Mouse (Mus musculus): ENCODE measurements around the gene Creb5. TPM values are rescaled to one million over a fixed set of nuclear protein-coding genes. Genes with fewer than 3 reads are reported as not detected.

Creb5 gene
- polyA plus RNA-seq, 1 experiment from 2014 or later = 4.1 TPM

DNA sequence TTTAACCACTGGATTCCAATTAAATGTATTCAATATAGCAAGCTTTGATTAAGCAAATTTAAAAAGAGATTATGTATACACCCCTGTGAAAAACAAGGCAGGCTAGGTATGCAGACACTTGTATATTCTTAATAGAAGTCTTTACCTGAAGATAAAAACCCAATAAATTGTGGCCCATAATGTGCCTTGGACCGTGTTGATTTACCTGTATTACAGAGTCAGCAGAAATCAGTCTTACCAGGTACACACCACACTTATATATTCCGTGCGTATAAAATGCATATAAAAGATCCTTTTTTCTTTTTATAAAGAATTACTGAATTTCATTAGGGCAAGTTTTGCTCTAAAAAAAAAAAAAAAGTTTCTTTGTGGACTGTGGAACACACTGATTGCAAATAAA, 432.9 kb downstream of the Creb5 start:
- no peak overlapping the region for H3K4me2 ChIP-seq
- H3K36me3 ChIP-seq (ENCODE audit: control insufficient read depth, insufficient read depth, low read length) = no peaks in the 10 kb centered on the region
- H3K9ac ChIP-seq (ENCODE audit: low read length) = no peak overlapping the region
- no peak for ATAC-seq (ENCODE audit: low FRiP score)
- no peaks in the 10 kb centered on the region for H3K27me3 ChIP-seq (ENCODE audit: control insufficient read depth, insufficient read depth, low read length)
- H3K9me3 ChIP-seq (ENCODE audit: control insufficient read depth, low read length) = no peaks in the 10 kb centered on the region
- no peak overlapping the region for H3K4me3 ChIP-seq (ENCODE audit: low read depth, low read length)
- H3K4me1 ChIP-seq (ENCODE audit: control insufficient read depth, insufficient read depth, low read length) = no peaks in the 10 kb centered on the region
- DNase-seq (ENCODE audit: low spot score, missing footprints) = peak; percentile 8
- H3K27ac ChIP-seq (ENCODE audit: low read depth, low read length) = no peak overlapping the region
- 88% methylated on average over 3 of the region's 3 CpGs for WGBS

DNA sequence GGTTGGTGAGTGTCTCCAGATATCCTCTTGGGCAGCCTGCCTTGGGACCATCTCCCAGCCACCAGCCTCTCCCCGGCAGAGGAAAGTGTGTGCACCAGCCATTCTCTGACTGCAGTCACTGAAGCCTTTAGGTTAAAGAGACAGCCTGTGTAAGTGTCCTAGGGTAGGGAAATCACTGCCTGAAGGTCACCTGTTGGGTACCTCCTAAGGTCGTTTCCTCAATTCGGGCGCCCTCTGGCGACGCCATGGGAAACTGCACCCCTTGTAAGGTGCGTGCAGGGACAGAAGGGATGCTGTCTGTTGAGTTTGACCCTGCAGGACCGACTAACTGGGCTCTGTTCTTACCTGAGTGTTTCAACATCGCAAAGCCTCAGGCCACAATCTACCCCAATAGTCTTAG, 434.5 kb downstream of the Creb5 start:
- Histone ChIP-seq H3K27ac (ENCODE audit: low read depth, low read length) (no peak overlapping the region), H3K4me2 (no peak overlapping the region), H3K9ac (ENCODE audit: low read length) (no peak overlapping the region), H3K9me3 (ENCODE audit: control insufficient read depth, low read length) (no peaks in the 10 kb centered on the region), H3K27me3 (ENCODE audit: control insufficient read depth, insufficient read depth, low read length) (no peaks in the 10 kb centered on the region), H3K4me3 (ENCODE audit: low read depth, low read length) (no peak overlapping the region), H3K36me3 (ENCODE audit: control insufficient read depth, insufficient read depth, low read length) (no peaks in the 10 kb centered on the region), H3K4me1 (ENCODE audit: control insufficient read depth, insufficient read depth, low read length) (no peaks in the 10 kb centered on the region)
- ATAC-seq (ENCODE audit: low FRiP score) (no peak), DNase-seq (ENCODE audit: low spot score, missing footprints) (peak; percentile 96)
- 16% methylated on average over 9 of the region's 9 CpGs for WGBS

DNA sequence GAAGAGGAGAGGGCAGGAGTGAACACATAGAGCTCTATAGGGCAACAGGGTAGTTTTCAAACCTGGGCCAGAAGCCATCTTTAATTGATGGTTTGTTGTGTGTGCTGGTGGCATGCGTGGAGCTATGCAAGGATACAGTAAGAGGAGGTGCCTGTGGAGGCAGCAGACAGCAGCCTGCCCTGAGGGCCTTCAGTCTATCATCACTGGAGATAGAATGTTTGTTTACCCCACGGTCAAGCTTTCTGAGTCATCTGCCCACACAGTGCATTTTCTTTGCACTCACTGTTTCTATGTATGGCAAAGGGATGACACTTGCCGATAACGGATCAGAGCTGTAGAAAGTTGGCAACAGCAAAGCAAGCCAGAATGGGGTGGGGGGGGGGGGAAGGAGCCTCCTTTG, 435.6 kb downstream of the Creb5 start:
- ATAC-seq (ENCODE audit: low FRiP score) (no peak), DNase-seq (ENCODE audit: low spot score, missing footprints) (peak; percentile 10)
- no peak overlapping the region for H3K27ac ChIP-seq (ENCODE audit: low read depth, low read length)
- H3K27me3 ChIP-seq (ENCODE audit: control insufficient read depth, insufficient read depth, low read length) = no peaks in the 10 kb centered on the region
- no peak overlapping the region for H3K9ac ChIP-seq (ENCODE audit: low read length)
- no peaks in the 10 kb centered on the region for H3K4me1 ChIP-seq (ENCODE audit: control insufficient read depth, insufficient read depth, low read length)
- H3K9me3 ChIP-seq (ENCODE audit: control insufficient read depth, low read length) = no peaks in the 10 kb centered on the region
- WGBS = 91% methylated on average over 4 of the region's 4 CpGs
- no peak overlapping the region for H3K4me3 ChIP-seq (ENCODE audit: low read depth, low read length)
- H3K4me2 ChIP-seq = no peak overlapping the region
- H3K36me3 ChIP-seq (ENCODE audit: control insufficient read depth, insufficient read depth, low read length) = no peaks in the 10 kb centered on the region

DNA sequence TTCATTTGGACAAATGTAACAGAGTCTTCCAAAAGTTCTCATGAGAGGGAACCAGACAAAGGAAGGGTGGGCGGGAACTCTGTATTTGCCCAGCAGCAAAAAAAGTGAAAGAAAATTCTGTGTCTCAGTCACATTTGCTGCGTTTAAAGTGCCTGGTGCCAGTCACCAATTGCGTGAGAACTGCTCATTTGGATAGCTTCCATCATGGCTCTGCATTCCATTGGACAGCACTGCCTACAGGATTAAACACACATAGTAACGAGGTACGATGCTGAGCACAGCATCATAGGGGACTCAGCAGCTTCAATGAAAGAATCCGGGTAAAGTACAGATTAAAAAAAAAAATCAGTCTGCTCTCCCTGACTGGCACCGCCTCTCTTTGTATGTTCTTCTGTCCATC, 443.4 kb downstream of the Creb5 start:
- Histone ChIP-seq H3K9ac (ENCODE audit: low read length) (no peak overlapping the region), H3K4me2 (no peak overlapping the region), H3K36me3 (ENCODE audit: control insufficient read depth, insufficient read depth, low read length) (no peaks in the 10 kb centered on the region), H3K4me1 (ENCODE audit: control insufficient read depth, insufficient read depth, low read length) (no peaks in the 10 kb centered on the region), H3K4me3 (ENCODE audit: low read depth, low read length) (no peak overlapping the region), H3K9me3 (ENCODE audit: control insufficient read depth, low read length) (no peaks in the 10 kb centered on the region), H3K27me3 (ENCODE audit: control insufficient read depth, insufficient read depth, low read length) (no peaks in the 10 kb centered on the region), H3K27ac (ENCODE audit: low read depth, low read length) (no peak overlapping the region)
- DNase-seq (ENCODE audit: low spot score, missing footprints) = peak; percentile 45
- WGBS = 84% methylated on average over 7 of the region's 7 CpGs
- no peak for ATAC-seq (ENCODE audit: low FRiP score)

DNA sequence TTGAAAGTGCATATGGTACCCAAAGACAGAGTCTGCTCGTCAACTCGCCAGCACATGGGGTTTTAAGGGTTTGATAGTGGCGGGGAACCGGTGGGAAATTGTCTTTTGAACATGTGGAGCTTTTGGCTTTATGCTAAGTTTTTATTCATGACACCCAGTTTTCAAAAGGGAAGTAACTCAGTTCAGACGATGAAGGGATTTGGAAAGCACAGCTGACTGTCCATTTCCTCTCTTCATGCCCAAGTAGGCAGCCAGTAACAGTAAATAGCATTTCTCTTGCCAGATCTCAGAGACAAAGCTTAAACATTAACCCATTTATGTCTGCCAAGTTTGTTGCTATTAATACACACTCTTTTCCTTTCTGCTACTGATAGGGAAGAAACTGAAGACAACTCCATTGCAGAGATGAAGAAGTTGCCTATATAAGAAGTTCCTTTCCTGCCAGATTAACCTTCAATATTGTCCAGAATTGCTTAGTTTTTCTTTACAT, 444.0 kb downstream of the Creb5 start:
- Histone ChIP-seq H3K27ac (ENCODE audit: low read depth, low read length) (no peak overlapping the region), H3K4me1 (ENCODE audit: control insufficient read depth, insufficient read depth, low read length) (no peaks in the 10 kb centered on the region), H3K36me3 (ENCODE audit: control insufficient read depth, insufficient read depth, low read length) (no peaks in the 10 kb centered on the region), H3K9me3 (ENCODE audit: control insufficient read depth, low read length) (no peaks in the 10 kb centered on the region), H3K4me2 (no peak overlapping the region), H3K4me3 (ENCODE audit: low read depth, low read length) (no peak overlapping the region), H3K9ac (ENCODE audit: low read length) (no peak overlapping the region), H3K27me3 (ENCODE audit: control insufficient read depth, insufficient read depth, low read length) (no peaks in the 10 kb centered on the region)
- 87% methylated on average over 5 of the region's 5 CpGs for WGBS
- DNase-seq (ENCODE audit: low spot score, missing footprints) = peak; percentile 71
- ATAC-seq (ENCODE audit: low FRiP score) = no peak

DNA sequence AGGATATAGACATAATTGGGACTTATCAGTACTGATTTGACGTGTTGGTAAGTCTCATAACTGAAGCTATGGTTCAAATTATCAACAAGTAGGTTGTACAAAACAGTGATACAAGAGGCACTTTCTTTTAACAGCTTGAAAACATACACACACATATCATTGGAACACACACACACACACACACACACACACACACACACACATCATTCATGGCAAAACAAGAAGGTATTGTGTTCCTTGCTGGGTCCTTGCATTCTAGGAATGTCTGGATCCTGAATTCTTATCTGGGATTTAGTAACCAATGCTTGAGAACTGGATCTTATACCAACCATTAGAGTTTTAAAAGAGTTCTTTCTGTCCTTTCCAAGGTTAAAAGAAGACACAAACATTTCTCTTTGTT, 446.5 kb downstream of the Creb5 start:
- no peak overlapping the region for H3K4me3 ChIP-seq (ENCODE audit: low read depth, low read length)
- WGBS = 89% methylated on average over 1 of the region's 1 CpGs
- no peaks in the 10 kb centered on the region for H3K36me3 ChIP-seq (ENCODE audit: control insufficient read depth, insufficient read depth, low read length)
- H3K9me3 ChIP-seq (ENCODE audit: control insufficient read depth, low read length) = no peaks in the 10 kb centered on the region
- DNase-seq (ENCODE audit: low spot score, missing footprints) (peak; percentile 69), ATAC-seq (ENCODE audit: low FRiP score) (no peak)
- no peak overlapping the region for H3K4me2 ChIP-seq
- no peak overlapping the region for H3K27ac ChIP-seq (ENCODE audit: low read depth, low read length)
- H3K27me3 ChIP-seq (ENCODE audit: control insufficient read depth, insufficient read depth, low read length) = no peaks in the 10 kb centered on the region
- H3K9ac ChIP-seq (ENCODE audit: low read length) = no peak overlapping the region
- H3K4me1 ChIP-seq (ENCODE audit: control insufficient read depth, insufficient read depth, low read length) = no peaks in the 10 kb centered on the region

DNA sequence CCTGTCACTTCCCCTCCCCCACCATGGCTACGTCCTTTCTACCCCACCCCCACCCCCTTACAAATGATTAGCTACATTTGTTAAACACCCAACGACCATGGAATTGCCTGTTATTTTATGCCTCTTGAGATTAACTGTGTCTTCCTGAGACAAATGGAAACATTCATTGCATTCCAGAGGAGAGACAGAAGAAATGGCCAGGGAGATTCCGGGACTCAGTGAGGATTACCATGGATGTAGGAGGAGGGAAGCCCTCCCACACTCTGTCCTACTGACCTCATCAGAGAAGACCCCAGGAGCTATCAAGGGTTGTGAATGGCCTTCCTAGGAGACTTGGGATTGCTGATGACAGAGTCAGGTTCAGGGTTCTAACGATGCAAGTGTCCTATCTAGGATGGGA, 446.9 kb downstream of the Creb5 start:
- ATAC-seq (ENCODE audit: low FRiP score) (no peak), DNase-seq (ENCODE audit: low spot score, missing footprints) (no peak)
- H3K9me3 ChIP-seq (ENCODE audit: control insufficient read depth, low read length) = no peaks in the 10 kb centered on the region
- H3K36me3 ChIP-seq (ENCODE audit: control insufficient read depth, insufficient read depth, low read length) = no peaks in the 10 kb centered on the region
- no peak overlapping the region for H3K4me3 ChIP-seq (ENCODE audit: low read depth, low read length)
- no peak overlapping the region for H3K9ac ChIP-seq (ENCODE audit: low read length)
- no peak overlapping the region for H3K4me2 ChIP-seq
- no peaks in the 10 kb centered on the region for H3K27me3 ChIP-seq (ENCODE audit: control insufficient read depth, insufficient read depth, low read length)
- H3K4me1 ChIP-seq (ENCODE audit: control insufficient read depth, insufficient read depth, low read length) = no peaks in the 10 kb centered on the region
- H3K27ac ChIP-seq (ENCODE audit: low read depth, low read length) = no peak overlapping the region
- 32% methylated on average over 4 of the region's 4 CpGs for WGBS

DNA sequence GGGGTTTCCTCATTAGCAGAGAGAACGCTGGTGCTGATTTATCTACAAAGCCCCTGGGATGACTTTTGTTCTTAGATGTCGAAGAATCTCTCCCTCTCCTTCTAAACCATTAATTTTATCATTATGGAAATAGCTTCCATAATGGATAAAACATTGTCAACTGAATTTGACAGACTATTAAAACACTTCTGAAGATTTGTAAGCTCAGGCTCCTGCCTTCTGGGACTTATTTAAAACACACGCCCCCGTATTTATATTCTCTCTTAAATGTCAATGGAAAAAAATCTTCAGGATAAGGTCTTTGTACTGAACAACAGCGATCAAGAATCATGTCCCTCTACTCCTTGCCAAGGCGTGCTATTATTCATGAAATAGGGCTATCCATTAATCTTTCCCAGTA, 448.6 kb downstream of the Creb5 start:
- Histone ChIP-seq H3K9me3 (ENCODE audit: control insufficient read depth, low read length) (no peaks in the 10 kb centered on the region), H3K27me3 (ENCODE audit: control insufficient read depth, insufficient read depth, low read length) (no peaks in the 10 kb centered on the region), H3K9ac (ENCODE audit: low read length) (no peak overlapping the region), H3K4me2 (no peak overlapping the region), H3K4me1 (ENCODE audit: control insufficient read depth, insufficient read depth, low read length) (no peaks in the 10 kb centered on the region), H3K27ac (ENCODE audit: low read depth, low read length) (no peak overlapping the region), H3K36me3 (ENCODE audit: control insufficient read depth, insufficient read depth, low read length) (no peaks in the 10 kb centered on the region), H3K4me3 (ENCODE audit: low read depth, low read length) (no peak overlapping the region)
- ATAC-seq (ENCODE audit: low FRiP score) = no peak
- peak; percentile 19 for DNase-seq (ENCODE audit: low spot score, missing footprints)
- 86% methylated on average over 6 of the region's 6 CpGs for WGBS

DNA sequence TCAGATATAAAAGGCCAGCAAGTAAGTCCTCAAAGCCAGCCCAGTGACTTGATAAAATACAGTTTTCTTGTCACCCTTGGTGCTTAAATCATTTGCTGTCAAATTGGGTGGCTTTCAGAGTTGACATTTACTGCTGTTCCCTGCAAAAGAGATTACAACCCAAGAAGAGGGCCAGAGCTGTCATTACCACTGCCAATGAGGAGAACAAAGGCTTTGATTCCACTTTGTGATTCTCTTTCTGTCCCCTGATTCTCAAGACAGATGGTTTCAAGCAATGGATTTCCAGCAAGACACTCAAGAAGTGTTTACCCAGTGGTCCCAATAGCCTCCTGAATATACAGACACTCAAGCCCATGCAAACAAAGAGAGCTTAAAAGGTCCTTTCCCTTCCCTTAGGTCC, 451.1 kb downstream of the Creb5 start:
- no peak for ATAC-seq (ENCODE audit: low FRiP score)
- peak; percentile 81 for DNase-seq (ENCODE audit: low spot score, missing footprints)
- Histone ChIP-seq H3K9ac (ENCODE audit: low read length) (no peak overlapping the region), H3K27ac (ENCODE audit: low read depth, low read length) (no peak overlapping the region), H3K4me3 (ENCODE audit: low read depth, low read length) (no peak overlapping the region), H3K27me3 (ENCODE audit: control insufficient read depth, insufficient read depth, low read length) (no peaks in the 10 kb centered on the region; the same call in 1 of the 2 replicates), H3K36me3 (ENCODE audit: control insufficient read depth, insufficient read depth, low read length) (no peaks in the 10 kb centered on the region), H3K4me2 (no peak overlapping the region), H3K4me1 (ENCODE audit: control insufficient read depth, insufficient read depth, low read length) (no peaks in the 10 kb centered on the region), H3K9me3 (ENCODE audit: control insufficient read depth, low read length) (no peaks in the 10 kb centered on the region)

DNA sequence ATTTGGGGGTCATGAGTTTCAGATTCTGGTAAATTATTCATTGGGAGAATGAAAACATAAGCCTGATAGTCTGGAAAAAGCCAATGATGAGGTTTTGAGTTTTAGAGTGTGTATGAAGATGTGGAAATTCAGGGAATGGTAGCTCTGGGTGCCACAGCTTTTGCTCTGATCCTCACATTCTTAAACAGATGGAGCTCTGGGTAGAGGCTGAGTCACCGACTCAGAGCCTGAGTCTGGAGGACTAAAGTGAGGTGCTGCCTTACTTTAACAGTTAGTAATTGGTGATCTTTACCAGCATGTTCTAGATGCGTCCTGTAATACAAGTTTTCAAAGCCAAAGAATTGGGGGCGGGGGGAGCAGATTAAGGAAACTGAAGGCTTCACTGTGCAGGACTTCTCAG, 454.2 kb downstream of the Creb5 start:
- H3K9me3 ChIP-seq (ENCODE audit: control insufficient read depth, low read length) = no peaks in the 10 kb centered on the region
- no peak overlapping the region for H3K4me3 ChIP-seq (ENCODE audit: low read depth, low read length)
- 89% methylated on average over 3 of the region's 3 CpGs for WGBS
- DNase-seq (ENCODE audit: low spot score, missing footprints) = no peak
- no peaks in the 10 kb centered on the region for H3K36me3 ChIP-seq (ENCODE audit: control insufficient read depth, insufficient read depth, low read length)
- H3K4me1 ChIP-seq (ENCODE audit: control insufficient read depth, insufficient read depth, low read length) = no peaks in the 10 kb centered on the region
- no peak overlapping the region for H3K4me2 ChIP-seq
- no peak overlapping the region for H3K9ac ChIP-seq (ENCODE audit: low read length)
- H3K27me3 ChIP-seq (ENCODE audit: control insufficient read depth, insufficient read depth, low read length) = no peaks in the 10 kb centered on the region; the same call in 1 of the 2 replicates
- ATAC-seq (ENCODE audit: low FRiP score) = no peak
- H3K27ac ChIP-seq (ENCODE audit: low read depth, low read length) = no peak overlapping the region
